8 mouse cellular contexts compared by ENCODE assay signal in genomic region chr2:21141189-21141519, GRCm38 (mm10).
DNase-seq lines count a peak whose midpoint lies in the region; ATAC-seq and TF ChIP-seq lines count a peak whose summit lies in the region.

No protein-coding gene starts in this region.

- no peaks in the 10 kb centered on the region; the same call in 1 of the 2 replicates for H3K9me3 ChIP-seq in heart, embryonic 12.5 days (replicated peaks)
- no peaks in the 10 kb centered on the region for H3K9me3 ChIP-seq in liver, postnatal 0 days (ENCODE audit: low read length)

- ATAC-seq in heart, embryonic 12.5 days (ENCODE audit: insufficient number of reproducible peaks, low FRiP score) = 0 out of 2 replicates have a peak, but pooled peaks have one; percentile 13
- ATAC-seq in granulocyte monocyte progenitor cell, adult 5-6 weeks (replicated peaks; ENCODE audit: poor library complexity, severe bottlenecking) = peak; percentile 18; the same call in 1 of the 2 replicates
- no peak for ATAC-seq in liver, postnatal 0 days

- peak overlapping the region; percentile 79 for H3K9ac ChIP-seq in heart, embryonic 12.5 days
- H3K9ac ChIP-seq in liver, postnatal 0 days (replicated peaks) = 0 out of 2 replicates have a peak overlapping the region, but pooled peaks have one; percentile 6

- H3K36me3 ChIP-seq in heart, embryonic 12.5 days = no peaks in the 10 kb centered on the region
- H3K36me3 ChIP-seq in liver, postnatal 0 days (replicated peaks; ENCODE audit: insufficient read depth, low read length) = no peaks in the 10 kb centered on the region

- no peak for TF ChIP-seq POLR2A in bone marrow macrophage, adult 2 months (IDR thresholded peaks at IDR 0.05; ENCODE audit: borderline replicate concordance, low read depth, low read length)

- no peak for TF ChIP-seq EP300 in liver, postnatal 0 days (IDR thresholded peaks at IDR 0.05; ENCODE audit: low read depth)

- peak overlapping the region; percentile 99 for H3K4me2 ChIP-seq in heart, embryonic 12.5 days
- peak overlapping the region; percentile 87 for H3K4me2 ChIP-seq in liver, postnatal 0 days (ENCODE audit: low read depth, low read length)

- H3K4me3 ChIP-seq in heart, embryonic 12.5 days = peak overlapping the region; percentile 74
- peak overlapping the region; percentile 61 for H3K4me3 ChIP-seq in bone marrow macrophage, adult 2 months (ENCODE audit: insufficient read depth, low read length)
- H3K4me3 ChIP-seq in liver, postnatal 0 days (ENCODE audit: low read depth, low read length) = peak overlapping the region; percentile 39

- WGBS in heart, embryonic 12.5 days = 10% methylated on average over 7 of the region's 7 CpGs
- WGBS in liver, postnatal 0 days (ENCODE audit: insufficient replicate concordance) = 19% methylated on average over 7 of the region's 7 CpGs

- no peak for TF ChIP-seq CTCF in bone marrow macrophage, adult 2 months (IDR thresholded peaks at IDR 0.05; ENCODE audit: low read depth, low read length)
- no peak for TF ChIP-seq CTCF in liver, postnatal 0 days (IDR thresholded peaks at IDR 0.05; ENCODE audit: low read depth)

- DNase-seq in heart, adult 11 months = no peak
- DNase-seq in liver, postnatal 0 days = no peak
- DNase-seq in thymus, postnatal 14 days = no peak
- no peak for DNase-seq in urinary bladder, postnatal 14 days (ENCODE audit: low spot score)
- DNase-seq in urinary bladder, adult 2 months (ENCODE audit: low spot score) = no peak

- no peaks in the 10 kb centered on the region for H3K27me3 ChIP-seq in heart, embryonic 12.5 days (replicated peaks)
- H3K27me3 ChIP-seq in liver, postnatal 0 days (ENCODE audit: insufficient read depth, low read length) = peaks cover 9% of the 10 kb centered on the region; the same call in 1 of the 2 replicates

- no peak overlapping the region for H3K27ac ChIP-seq in heart, embryonic 12.5 days (ENCODE audit: poor library complexity, severe bottlenecking)
- H3K27ac ChIP-seq in bone marrow macrophage, adult 2 months (ENCODE audit: insufficient read depth, low read depth, low read length) = no peak overlapping the region
- H3K27ac ChIP-seq in liver, postnatal 0 days (ENCODE audit: low read depth) = no peak overlapping the region

- peaks cover 5% of the 10 kb centered on the region for H3K4me1 ChIP-seq in heart, embryonic 12.5 days (replicated peaks)
- H3K4me1 ChIP-seq in bone marrow macrophage, adult 2 months (ENCODE audit: control insufficient read depth, insufficient read depth, low read length) = peaks cover 10% of the 10 kb centered on the region
- peaks cover 4% of the 10 kb centered on the region; the same call in 1 of the 2 replicates for H3K4me1 ChIP-seq in liver, postnatal 0 days (ENCODE audit: insufficient read depth)
